Mouse (Mus musculus) CD4-positive helper T cell, adult 2 months (primary cell): ENCODE measurements at regions not wholly inside any gene's neighbourhood (a gene's known extent, or its start where the extent isn't known, plus 50 kb on each side); places are given as distances from the start of the nearest gene placed in this dataset.
A peak's percentile ranks its signal among the peaks of the same experiment; 100 is the strongest.

Source experiments
- DNase-seq: peaks from one replicate; pipeline ENCODE4 v3.0.0-alpha.2; 2012; ENCODE audit warnings: low read depth, missing footprints, low spot score

DNA sequence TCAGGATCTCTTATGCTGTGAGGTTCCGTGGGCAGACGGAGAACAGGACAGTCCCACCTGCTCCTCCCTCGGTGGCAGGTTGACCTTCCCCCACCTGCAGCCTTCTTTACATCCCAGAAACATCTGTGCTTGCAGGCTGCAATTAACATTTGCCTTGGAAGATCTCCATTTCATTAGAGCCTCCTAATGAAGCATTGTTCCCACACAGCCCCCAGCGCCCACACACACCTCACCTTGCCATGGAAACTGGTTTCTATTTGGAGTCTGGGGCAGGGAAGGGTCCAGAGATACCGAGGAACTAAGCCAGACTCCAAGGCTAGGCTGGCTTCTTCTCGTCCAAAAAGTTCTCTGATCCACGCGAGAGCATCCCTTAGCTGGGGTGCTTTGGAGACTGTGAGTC lies 56.6 kb upstream of the Rpl38 start:
- DNase-seq = no peak

DNA sequence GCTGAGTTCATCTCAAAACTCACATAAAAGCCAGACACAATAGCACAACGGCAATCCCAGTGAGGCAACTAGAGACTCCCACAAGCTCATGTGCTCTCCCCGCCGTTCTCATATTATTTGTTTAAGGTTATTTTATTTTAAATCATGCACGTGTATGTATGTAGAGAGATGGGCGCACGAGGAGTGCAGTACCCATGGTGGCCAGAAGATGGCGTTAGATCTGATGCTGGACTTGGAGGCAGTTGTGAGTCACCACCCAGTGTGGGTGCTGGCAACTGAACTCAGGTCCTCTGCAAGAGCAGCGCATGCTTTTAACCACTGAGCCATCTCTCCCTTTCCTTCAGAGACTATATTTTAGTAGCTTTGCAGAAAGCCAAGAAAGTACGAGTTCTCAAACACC lies 60.3 kb upstream of the Rpl38 start:
- DNase-seq = no peak

DNA sequence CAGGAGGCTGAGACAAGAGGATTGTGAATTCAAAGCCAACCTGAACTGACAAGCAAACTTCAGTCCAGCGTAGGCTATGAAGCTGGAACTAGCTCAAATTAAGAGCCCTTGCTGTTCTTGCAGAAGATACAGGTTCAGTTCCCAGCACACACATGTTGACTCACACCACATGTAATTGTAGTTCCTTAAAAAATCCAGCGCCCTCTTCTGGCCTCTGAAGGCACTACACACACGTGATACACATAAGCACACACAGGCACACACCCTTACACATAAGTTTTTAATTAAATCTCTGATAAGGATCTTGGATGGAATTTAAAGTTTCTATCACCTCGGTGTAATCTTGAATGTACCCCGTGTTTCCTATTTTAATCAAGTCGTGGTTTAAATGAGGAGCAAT lies 65.2 kb upstream of the Rpl38 start:
- DNase-seq = no peak

DNA sequence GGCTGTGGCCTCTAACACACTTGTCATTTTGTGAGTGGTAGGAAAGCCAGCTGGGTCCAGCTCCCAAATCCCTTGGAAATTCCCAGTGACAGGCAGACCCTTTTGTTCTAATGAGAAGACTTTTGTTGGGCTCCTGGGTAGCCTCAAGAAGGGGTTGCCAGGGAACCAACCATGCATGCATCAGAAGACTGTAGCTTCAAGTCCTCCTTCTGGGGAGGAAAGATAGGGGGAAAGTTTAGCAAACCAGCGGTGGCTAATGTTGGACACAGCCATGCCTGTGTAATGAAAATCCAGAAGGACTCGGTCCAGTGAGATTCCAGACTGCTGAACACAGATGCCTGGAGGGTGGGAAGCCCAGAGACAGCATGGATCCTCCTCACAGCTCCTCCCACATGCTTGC lies 71.1 kb upstream of the Rpl38 start:
- DNase-seq = no peak

DNA sequence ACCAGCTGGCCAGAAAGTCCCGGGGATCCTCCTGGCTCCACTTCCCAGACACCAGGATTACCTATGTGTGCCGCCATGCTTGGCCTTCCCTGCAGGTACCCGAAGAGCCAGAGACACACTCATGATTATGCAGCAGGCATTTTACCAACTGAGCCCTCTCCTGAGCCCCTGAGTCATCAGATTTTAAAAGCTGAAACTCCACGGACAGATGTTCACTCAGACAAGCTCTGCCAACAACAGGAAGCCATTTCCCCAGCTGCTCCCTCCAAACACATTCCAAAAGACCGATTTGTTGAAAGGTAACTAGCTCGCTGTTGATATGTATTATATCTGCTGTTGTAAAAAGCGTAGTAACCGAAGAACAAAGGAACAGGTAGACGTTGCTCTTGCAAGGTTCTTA lies 75.4 kb upstream of the Rpl38 start:
- no peak for DNase-seq

DNA sequence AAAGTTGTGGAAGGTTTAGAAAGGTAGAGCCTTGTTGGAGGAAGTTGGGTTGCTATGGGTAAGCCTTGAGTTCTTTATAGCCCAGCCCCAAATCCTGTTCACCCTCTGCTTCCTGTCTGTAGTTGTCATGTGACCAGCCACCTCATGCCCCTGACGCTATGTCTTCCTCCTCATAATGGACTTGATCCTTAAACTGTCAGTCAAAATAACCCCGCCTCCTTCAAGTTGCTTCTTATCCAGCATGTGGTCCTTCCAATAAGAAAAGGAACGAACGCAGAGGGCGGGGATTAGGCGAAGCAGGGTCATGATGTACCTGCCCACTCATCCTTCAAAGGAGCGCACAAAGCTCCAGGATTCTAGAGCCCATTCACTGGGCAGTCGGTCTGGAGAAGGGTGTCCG lies 79.8 kb upstream of the Rpl38 start:
- no peak for DNase-seq

DNA sequence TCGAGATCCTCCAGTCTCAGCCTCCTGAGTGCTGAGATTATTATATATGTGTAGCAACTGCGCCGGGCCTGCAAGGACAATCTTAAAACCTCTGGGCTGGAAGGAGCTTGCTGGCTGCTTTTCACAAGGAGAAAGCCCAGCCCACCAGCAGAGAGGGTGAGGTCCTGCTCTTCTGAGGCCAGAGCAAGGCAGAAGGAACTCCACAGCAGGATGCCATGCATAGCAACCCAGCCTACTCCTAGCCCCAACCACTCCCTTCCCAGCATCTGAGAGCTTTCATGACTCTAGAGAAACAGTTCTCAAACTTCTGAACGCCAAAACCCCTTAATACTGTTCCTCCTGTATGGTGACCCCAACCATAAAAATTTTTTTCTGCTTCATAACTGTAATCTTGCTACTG lies 80.3 kb upstream of the Rpl38 start:
- no peak for DNase-seq

DNA sequence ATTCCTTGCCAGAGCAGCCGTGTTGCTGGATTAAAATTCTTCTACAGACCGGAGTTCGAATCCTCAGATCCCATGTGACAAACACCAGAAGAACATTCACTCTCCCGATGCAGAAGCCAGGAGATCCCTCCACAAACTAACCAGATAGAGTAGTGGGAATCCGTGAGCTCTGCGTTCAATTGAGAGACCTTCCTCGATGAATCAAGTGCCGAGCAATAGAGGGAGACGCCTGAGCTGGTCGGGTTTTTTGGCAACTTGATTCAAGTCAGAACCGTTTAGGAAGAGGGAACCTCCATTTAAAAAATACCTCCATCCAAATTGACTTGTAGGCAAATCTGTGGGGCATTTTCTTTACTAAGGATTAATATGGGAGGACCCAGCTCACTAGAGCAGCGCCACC lies 81.9 kb upstream of the Rpl38 start:
- no peak for DNase-seq

DNA sequence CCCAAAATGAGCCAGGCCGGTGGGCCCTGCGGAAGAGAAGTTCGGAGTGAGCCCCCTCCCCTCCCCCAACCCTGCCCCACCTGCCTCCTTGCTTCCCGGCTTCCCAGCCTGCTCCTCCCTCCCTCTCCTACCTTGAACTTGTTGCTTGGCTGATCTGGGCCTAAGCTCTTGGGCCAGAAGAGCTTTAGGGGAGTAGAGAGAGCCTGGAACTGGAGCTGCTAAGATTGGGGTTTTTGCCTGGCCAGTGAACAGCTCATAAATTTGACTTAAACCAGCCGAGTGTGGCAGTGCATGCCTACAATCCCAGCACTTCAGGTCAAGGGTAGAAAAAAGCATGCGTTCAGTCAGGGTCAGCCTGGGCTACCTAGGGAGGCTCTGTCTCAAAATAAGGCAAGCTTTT lies 83.5 kb upstream of the Rpl38 start:
- DNase-seq = no peak

DNA sequence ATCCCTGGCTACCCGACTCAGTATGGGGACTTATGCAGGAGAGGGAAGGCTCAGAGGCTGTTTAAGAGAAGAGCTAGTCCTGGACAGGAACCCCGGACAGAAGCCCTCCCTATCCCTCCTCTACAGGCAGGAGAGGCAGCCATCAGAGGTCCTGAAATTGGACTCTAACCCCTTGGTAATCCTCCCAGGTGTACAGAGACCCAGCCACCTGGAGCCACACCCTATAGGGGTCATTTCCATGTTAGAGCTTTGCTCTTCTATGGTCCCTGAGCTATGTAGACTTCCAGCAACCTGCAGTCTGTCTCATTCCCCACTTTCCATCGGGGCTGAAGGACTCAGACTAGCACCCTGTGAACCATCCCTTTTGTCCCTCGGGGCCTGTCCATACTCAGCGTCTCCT lies 84.2 kb upstream of the Rpl38 start:
- DNase-seq = no peak

DNA sequence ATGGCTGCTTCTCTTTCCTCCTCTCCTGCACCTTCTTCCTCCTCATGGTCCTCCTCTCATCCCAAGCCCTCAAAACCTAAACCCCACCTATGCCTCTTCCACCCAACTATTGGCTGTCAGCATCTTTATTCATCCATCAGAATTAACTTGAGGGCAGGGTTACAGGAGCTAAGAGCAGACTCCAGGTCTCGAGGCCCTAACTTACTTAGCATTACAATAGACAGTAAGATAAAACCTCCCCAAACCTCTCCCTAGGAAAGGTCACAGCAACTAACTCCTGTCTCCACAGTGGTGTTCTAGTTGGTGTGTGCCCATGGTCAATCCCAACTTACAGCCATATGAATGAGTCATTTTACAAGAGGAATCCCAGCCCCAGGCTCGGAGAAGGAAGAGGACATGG lies 88.3 kb upstream of the Rpl38 start:
- no peak for DNase-seq

DNA sequence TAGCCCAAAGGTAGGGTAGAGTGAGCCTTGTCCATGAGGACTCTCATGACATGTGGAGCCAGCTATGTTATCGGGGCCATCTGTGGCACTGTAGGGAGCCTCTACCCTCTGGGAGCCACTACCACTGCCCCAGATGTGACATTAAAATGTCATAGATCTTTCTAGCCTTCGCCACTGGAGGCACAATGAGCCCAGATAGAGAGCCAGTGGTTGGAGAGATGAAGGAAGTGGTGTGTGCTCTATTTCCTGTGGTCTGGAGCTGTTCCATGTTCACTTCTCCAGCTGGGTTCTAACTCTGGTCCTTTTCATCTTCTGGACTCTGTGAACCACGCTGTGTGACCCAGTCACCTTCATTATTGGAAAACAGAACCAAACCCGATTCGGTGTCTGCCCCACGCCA lies 89.8 kb upstream of the Rpl38 start:
- DNase-seq = no peak

DNA sequence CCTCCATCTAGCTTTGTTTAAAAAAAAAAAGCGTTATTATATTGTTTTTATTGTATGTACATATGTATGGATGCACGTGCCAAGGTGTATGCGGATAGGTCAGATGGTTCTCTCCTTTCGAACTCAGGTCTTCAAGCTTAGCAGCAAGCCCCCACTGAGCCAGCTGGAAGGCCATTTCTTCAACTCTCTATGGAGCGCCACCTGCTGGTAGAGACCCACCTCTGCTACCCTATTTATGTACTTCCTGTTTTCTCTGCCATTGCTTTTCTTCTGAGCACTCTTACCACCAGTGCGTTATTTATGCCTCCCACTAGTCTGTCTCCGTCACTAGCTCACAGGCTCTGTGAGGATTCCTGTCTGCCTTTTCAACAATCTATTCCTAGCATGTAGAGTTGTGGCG lies 91.5 kb upstream of the Rpl38 start:
- peak; percentile 32 for DNase-seq

DNA sequence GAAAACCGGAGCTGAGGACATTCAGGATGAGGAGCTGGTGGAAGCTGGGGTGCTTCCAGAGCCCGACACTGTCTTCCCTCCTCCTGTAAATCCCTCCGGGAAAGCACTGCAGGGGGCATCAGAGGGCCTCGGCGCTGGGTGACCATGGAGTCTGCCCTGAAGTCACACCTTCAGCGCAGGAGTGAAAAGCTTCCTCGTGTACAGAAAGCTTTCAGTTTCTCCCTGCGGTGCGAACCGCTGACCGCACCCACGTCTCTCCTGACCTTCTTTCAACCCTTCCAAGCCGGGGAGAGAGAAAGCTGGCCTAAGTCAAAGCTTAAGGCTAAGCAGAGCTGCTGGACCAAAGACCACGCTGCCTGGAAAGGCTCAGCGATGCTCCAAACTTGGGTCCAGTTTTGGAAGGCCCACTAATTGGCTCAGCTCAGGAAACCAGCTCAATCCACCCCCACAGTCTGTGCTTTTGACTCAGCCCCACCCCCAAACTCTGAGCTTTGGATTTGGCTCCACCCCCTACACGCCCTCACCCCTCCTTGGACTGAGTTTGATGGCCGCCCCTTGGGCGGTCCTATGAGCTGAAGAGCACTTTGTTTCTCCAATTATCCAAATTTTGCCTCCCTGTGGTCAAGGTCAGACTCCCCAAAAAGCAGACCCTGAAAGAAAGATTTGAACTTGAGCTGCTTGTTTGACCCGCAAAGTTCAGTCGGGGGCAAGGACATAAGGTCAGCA lies 97.0 kb upstream of the Rpl38 start:
- peak; percentile 21 for DNase-seq

DNA sequence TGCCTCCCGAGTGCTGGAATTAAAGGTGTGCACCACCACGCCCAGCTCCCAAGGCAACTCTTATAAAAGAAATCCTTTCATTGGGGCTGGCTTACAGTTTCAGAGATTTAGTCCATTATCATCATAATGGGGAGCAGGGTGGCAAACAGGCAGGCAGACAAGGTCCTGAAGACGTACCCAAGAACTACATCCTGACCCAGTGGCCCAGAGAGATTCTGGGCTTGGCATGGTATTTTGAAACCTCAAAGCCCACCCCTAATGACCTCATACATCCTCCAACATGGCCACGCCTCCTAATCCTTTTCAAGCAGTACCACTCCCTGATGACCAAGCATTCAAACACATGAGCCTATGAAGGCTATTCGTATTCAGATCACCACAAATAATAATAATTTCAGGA lies 98.2 kb upstream of the Rpl38 start:
- no peak for DNase-seq

DNA sequence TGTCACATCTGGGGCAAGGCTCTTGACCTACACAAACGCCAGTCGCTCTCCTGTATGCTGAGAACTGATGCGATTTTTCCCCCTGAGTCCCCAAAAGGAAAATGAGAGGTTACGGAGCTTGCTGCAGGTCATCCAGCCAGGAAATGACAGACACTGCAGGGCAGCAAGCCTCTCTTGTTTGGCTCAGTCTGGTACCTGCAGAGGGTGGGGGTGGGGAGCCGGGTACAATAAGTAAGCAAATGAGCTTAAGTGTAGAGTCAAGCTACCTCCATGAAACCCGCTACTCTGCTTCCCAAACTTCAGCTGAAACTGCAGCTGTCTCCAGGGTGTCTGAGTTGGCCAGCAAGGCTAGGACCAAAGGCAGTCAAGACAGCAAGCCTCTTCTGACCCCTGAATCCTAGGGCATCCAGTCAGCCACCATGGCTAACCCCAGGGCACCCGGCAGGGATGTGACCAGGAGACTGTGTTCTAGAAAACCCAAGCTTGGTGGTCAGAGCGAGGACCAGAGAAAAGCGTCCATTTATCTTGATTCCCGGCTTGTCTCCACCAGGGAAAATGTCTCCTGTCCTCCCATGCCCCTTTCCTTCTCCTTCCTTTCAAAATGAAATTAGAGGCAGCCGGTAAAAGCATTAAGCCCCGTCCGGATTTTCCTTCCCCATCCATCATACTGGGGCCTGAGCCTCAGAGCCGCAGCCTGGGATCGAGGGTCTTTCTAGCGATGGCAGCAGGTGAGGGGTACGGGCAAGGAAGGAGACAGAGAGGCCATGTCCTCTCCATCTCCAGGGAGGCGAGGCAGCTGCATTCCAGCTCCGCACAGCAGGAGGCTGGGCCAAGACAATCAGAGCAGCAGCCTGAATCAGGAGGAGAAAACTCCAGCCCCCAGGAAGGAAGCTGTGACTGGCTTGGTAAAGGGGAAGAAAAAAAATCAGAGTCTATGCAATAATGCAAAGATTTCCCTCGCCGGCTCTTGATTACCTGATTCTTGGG lies 100.2 kb upstream of the Rpl38 start:
- no peak for DNase-seq

DNA sequence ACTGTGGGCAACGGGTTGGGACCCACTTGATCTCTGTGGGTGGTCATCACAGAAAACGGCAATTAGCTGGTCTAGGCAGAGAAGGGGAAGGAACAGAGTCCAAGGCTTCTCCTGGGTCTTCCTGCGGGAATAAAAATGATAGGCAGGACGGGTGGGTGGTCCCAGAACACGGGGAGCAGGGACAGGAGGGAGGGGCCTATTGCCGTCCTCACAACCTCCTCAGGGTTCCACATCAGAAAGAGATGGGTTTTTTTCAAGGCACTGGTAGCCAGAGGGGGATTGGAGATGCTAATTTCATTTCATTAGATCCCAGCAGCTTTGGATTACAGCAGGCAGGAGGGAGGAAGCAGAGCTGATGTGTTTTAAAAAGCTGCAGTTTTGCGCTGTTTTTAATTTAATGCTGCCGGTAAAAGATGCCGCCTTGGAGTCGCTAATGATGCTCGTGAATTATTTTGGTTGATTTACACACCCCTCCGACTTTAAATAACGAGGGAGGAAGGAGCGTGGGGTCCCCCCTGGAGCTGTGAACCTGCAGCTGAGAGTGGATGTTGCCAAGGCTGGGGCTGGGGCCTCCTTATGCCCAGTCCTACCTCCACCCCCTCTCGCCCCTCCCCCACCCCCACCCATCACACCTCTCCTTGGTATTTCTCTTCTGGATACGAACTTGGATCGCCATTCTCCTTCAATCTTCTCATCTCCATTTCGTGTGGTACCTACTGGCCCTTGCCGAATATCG lies 101.1 kb upstream of the Rpl38 start:
- DNase-seq = no peak

DNA sequence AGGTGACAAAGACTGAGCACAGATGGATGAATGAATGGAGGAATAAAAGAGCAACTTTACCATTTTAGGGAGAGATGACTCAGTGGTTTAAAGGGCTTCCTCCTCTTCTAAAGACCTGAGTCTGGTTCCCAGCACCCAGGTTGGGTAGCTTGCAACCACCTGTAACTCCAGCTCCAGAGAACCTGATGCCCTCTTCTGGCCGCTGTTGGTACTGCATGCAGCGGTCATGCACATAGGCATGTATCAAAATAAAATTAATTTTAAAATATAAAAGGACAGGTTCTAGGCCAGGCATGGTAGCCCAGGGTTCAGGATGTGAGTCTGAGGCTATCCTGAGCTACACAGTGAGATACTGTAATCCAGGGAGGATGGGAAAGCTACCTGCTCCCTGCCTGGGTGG lies 103.4 kb upstream of the Rpl38 start:
- no peak for DNase-seq

DNA sequence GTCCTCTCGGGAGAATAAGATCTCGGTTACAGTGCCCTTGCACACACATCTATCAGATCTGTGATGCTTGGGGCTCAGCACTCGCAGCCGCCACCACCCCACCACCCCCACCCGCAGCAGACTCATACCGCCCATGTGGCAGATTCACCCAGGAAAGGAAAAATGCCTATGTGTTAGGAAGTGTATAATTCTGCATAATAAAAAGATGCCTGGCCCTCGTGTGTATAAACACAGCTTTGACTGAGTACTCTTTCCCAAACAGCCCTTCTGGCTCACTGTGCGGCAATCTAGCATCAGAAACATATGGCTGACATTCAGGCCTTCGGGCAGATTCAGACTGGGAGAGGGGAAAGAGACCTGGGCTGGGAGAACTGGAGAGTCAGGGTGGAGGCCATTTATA lies 105.2 kb upstream of the Rpl38 start:
- DNase-seq = no peak

DNA sequence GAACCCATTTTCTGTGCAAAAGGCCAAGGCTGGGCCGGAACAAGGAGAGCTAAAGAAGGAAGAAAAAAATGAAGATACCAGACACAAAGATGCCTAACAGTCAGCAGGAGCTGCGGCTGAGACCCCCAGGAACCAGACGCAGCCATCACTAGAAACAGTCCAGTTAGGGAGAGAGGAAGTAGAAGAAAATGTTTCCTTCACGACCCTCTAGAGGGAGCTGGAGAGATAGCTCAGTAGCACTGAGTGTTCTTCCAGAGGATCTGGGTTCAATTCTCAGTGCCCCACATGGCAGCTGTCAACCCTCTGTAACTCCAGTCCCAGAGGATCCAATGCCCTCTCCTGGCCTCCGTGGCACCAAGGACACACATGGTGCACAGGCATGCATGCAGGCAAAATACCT lies 113.7 kb upstream of the Rpl38 start:
- peak; percentile 29 for DNase-seq

DNA sequence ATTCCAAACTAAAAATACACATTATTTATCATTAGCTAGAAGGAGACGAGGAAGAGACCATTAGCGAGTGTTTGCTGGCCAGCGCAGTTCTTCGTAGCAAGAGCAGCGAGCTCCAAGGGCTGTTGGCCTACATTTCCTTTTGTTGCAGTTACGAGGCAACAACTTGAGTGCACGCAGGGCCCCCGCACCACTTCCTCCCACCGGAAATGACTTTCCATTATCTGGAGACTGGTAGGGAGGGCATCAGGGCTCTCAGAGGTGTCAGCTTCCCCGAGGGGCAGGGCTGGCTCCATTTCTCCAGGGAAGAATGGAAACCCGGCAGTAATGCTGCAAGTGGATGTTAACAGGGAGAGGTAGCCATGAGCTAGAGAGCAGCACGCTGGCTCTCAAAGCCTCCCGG lies 114.3 kb upstream of the Rpl38 start:
- DNase-seq = peak; percentile 63

DNA sequence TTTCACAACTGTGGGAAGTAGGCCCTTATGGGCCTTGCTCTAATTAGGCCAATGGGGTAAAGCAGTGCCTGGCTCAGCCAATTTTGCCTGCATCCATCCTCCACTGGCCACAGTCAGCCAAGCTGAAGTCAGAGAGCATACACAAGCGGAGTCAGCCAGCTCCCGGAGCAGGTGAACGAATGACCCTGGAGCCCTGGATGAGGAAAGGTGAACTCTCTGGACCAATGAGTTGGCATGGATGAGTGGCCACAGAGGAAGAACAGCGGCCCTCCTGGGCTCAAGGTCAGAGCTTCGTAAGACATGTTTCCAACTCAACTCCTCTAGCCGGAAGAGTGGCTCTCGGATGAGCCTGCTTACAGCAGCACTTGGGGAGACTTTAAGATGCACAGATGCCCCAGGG lies 116.1 kb upstream of the Rpl38 start:
- no peak for DNase-seq
